Mouse (Mus musculus): Measurements from ENCODE around the gene Tmem39a. TPM values are rescaled to one million over a fixed set of nuclear protein-coding genes. Genes with fewer than 3 reads are reported as not detected.

Tmem39a gene
- polyA plus RNA-seq (2015; fragmentation: Nextera tagmentation; extraction: Ambion mirVana), result 90.8 and 103 TPM in 2 replicates

- WGBS, result 79% methylated on average over 3 of the region's 3 CpGs
- no peak for ATAC-seq (ENCODE audit: insufficient read depth, low FRiP score, low read depth)
- no peaks in the 10 kb centered on the region for H3K36me3 ChIP-seq
- H3K4me2 ChIP-seq, result no peak within 1 kb of the TSS
- H3K4me3 ChIP-seq (replicated peaks), result no peak within 1 kb of the TSS
- no peaks in the 10 kb centered on the region for H3K4me1 ChIP-seq
- H3K27me3 ChIP-seq (replicated peaks), result peaks cover 8% of the 10 kb centered on the region; the same call in 1 of the 2 replicates
- no peak within 1 kb of the TSS for H3K27ac ChIP-seq
- H3K9me3 ChIP-seq, result no peaks in the 10 kb centered on the region
- H3K9ac ChIP-seq, result no peak within 1 kb of the TSS
Measured at GRCm38 (mm10) chr16:38558221-38558748, at the start of gene Tmem39a. Gene Tmem39a (plus strand): TSS chr16:38558698.

DNA sequence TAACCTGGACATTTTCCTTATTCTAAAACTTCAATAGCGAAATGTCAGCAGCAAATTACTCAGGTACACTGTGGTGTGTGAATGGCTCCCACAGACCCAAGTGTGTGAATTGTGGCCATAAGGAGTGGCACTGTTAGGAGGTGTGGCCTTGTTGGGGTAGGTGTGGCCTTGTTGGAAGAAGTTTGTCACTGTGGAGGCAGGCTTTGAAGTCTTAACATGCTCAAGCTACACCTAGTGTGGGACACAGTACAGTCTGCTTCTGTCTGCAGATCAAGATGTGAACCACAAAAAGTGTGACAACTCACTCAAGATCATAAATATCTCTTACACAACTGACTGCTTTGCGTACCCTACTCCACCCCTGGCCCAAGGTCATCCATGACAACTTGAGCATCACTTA is 47.7 kb upstream of the Tmem39a start:
- ATAC-seq (ENCODE audit: insufficient read depth, low FRiP score, low read depth), result no peak
- Histone ChIP-seq H3K36me3 (peaks cover 19% of the 10 kb centered on the region; the same call in 1 of the 2 replicates), H3K27ac (no peak overlapping the region), H3K4me3 (replicated peaks) (no peak overlapping the region), H3K9me3 (no peaks in the 10 kb centered on the region), H3K9ac (no peak overlapping the region), H3K4me2 (no peak overlapping the region), H3K27me3 (replicated peaks) (no peaks in the 10 kb centered on the region), H3K4me1 (no peaks in the 10 kb centered on the region)
- 96% methylated on average over 2 of the region's 2 CpGs for WGBS

- no peak overlapping the region for H3K9ac ChIP-seq
- no peak overlapping the region for H3K27ac ChIP-seq
- ATAC-seq (ENCODE audit: insufficient read depth, low FRiP score, low read depth), result no peak
- H3K4me3 ChIP-seq (replicated peaks), result no peak overlapping the region
- H3K27me3 ChIP-seq (replicated peaks), result no peaks in the 10 kb centered on the region
- 0 out of 2 replicates have a peak, but pooled peaks cover 5% of the 10 kb centered on the region for H3K4me1 ChIP-seq
- no peak overlapping the region for H3K4me2 ChIP-seq
- WGBS, result 97% methylated on average over 2 of the region's 2 CpGs
- H3K36me3 ChIP-seq, result peaks cover 10% of the 10 kb centered on the region
- H3K9me3 ChIP-seq, result no peaks in the 10 kb centered on the region
Measured at GRCm38 (mm10) chr16:38519140-38519539, 39.4 kb upstream of the Tmem39a start.

DNA sequence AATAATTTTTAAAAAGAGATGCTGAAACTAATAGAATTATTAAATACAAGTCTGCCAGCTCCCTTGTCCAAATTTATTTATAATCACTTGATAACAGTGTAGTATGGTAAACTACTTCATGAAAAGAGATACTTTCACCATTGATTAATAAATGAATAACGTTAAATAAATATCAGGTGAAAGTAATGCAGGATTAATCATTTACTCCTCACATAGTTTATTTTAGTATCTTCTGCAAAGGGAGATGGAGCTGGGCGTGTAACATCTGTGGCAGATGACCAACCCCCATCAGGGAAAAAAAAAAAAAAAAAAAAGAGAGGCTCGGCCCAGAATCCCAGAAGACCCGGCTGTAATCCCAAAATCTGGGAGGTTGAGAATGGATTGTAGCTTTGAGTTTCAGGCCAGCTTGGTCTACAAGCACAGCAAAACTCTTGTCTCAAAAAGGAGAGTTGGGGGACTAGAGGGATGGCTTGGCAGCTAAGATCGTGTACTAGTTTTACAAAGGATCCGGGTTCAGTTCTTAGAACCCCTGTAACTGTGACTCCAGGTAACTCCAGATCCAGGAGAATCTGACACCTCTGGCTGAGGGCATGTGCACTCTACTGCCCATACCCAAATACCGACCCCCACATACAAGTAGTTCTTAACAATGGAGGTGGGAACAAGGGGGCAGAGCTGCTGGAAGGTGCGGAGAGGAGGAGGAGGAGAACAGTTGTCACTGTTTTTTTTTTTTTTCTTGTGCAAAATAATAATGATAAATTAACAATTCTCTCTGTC is 37.1 kb upstream of the Tmem39a start:
- H3K27ac ChIP-seq, result no peak overlapping the region
- peak overlapping the region; percentile 64 for H3K4me2 ChIP-seq
- H3K36me3 ChIP-seq, result peaks cover 11% of the 10 kb centered on the region; the same call in 1 of the 2 replicates
- H3K27me3 ChIP-seq (replicated peaks), result no peaks in the 10 kb centered on the region
- 26% methylated on average over 8 of the region's 8 CpGs for WGBS
- no peak overlapping the region for H3K9ac ChIP-seq
- no peaks in the 10 kb centered on the region for H3K9me3 ChIP-seq
- no peak for ATAC-seq (ENCODE audit: insufficient read depth, low FRiP score, low read depth)
- 0 out of 2 replicates have a peak, but pooled peaks cover 5% of the 10 kb centered on the region for H3K4me1 ChIP-seq
- H3K4me3 ChIP-seq (replicated peaks), result peak overlapping the region; percentile 98

GRCm38 (mm10) chr16:38522129-38523084 is 36.1 kb upstream of the Tmem39a start, which contains the start of gene Timmdc1:
Gene Timmdc1 (minus strand): TSS chr16:38522663.
- H3K9me3 ChIP-seq, result no peaks in the 10 kb centered on the region
- H3K9ac ChIP-seq, result peak within 1 kb of the TSS; percentile 87
- H3K27ac ChIP-seq, result peak within 1 kb of the TSS; percentile 97
- H3K4me3 ChIP-seq (replicated peaks), result peak within 1 kb of the TSS; percentile 98
- under 1% methylated on average over 73 of the region's 73 CpGs for WGBS
- peak; percentile 98 for ATAC-seq (ENCODE audit: insufficient read depth, low FRiP score, low read depth)
- peak within 1 kb of the TSS; percentile 64 for H3K4me2 ChIP-seq
- 0 out of 2 replicates have a peak, but pooled peaks cover 5% of the 10 kb centered on the region for H3K4me1 ChIP-seq
- H3K27me3 ChIP-seq (replicated peaks), result no peaks in the 10 kb centered on the region
- H3K36me3 ChIP-seq, result 0 out of 2 replicates have a peak, but pooled peaks cover 8% of the 10 kb centered on the region

GRCm38 (mm10) chr16:38526264-38526663 is 32.2 kb upstream of the Tmem39a start:
- no peak overlapping the region for H3K4me3 ChIP-seq (replicated peaks)
- no peak overlapping the region for H3K4me2 ChIP-seq
- WGBS, result 82% methylated on average over 6 of the region's 6 CpGs
- no peaks in the 10 kb centered on the region for H3K27me3 ChIP-seq (replicated peaks)
- no peak overlapping the region for H3K27ac ChIP-seq
- no peak for ATAC-seq (ENCODE audit: insufficient read depth, low FRiP score, low read depth)
- H3K36me3 ChIP-seq, result peaks cover 23% of the 10 kb centered on the region
- no peak overlapping the region for H3K9ac ChIP-seq
- no peaks in the 10 kb centered on the region for H3K9me3 ChIP-seq
- H3K4me1 ChIP-seq, result 0 out of 2 replicates have a peak, but pooled peaks cover 5% of the 10 kb centered on the region

DNA sequence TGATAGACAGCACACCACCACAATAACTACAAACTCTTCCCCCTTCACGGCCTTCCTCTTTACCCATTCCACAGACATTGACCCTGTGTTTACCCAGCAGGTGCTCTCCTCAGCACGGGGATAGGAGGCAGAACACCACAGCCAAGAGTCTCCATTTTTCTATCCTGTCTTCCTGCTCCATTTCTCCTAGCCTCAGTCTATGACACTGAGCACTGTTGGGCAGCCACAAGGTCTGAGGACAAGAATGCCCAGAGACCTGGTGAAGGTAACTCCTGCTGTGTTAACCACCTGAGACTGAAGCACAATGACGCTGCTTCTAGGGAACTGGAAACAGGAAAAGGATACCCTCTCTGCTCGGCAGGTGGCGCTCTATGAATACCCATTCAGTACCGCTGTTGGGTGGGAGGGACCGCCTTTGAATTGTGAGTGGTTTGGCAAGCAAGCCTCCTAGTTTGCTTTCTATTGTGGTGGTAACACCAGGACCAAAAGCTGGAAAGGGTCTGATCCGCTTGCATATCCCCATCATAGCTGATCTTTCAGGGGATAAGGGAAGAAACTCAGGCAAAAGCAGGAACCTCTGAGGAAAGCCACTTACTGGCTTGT is 21.9 kb upstream of the Tmem39a start:
- no peaks in the 10 kb centered on the region for H3K27me3 ChIP-seq (replicated peaks)
- peaks cover 19% of the 10 kb centered on the region for H3K36me3 ChIP-seq
- H3K9me3 ChIP-seq, result no peaks in the 10 kb centered on the region
- H3K4me1 ChIP-seq, result no peaks in the 10 kb centered on the region
- no peak overlapping the region for H3K4me2 ChIP-seq
- peak; percentile 70 for ATAC-seq (ENCODE audit: insufficient read depth, low FRiP score, low read depth)
- 44% methylated on average over 8 of the region's 8 CpGs for WGBS
- H3K4me3 ChIP-seq (replicated peaks), result no peak overlapping the region
- no peak overlapping the region for H3K27ac ChIP-seq
- H3K9ac ChIP-seq, result no peak overlapping the region

DNA sequence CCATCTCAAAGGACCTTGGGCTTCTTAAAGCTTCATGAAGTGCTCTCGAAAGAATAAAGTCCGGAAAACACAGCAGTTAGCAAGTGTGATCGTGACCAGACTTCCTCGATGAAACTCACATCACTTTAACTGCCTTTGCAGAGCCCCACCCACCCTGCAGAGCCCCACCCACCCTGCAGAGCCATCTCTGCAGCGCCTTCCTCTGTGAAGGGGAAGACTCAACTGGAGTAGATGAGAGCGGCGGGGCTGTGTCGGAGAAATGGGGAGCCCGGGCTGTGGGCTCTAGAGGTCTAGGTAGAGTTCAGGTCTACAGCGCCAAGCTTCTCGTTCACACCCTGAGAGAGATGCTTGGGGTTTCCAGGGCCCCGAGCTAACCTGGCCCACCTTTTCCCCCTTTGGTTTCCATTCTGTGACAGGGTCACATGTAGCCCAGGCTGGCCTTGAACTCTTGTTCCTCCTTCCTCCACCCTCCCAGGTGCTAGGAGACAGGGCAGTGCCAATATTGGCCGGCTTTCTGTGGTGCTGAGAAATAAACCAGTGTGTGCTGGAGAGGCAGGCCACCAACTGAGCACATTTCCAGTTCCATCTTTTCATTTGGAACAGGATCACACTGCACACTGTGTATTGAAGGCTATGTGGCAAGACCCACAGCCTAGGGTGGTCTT is 19.6 kb upstream of the Tmem39a start:
- Histone ChIP-seq H3K27ac (no peak overlapping the region), H3K4me2 (no peak overlapping the region), H3K36me3 (peaks cover 19% of the 10 kb centered on the region), H3K9me3 (no peaks in the 10 kb centered on the region), H3K4me1 (no peaks in the 10 kb centered on the region), H3K9ac (no peak overlapping the region), H3K4me3 (replicated peaks) (no peak overlapping the region), H3K27me3 (replicated peaks) (no peaks in the 10 kb centered on the region)
- WGBS, result 85% methylated on average over 13 of the region's 13 CpGs
- no peak for ATAC-seq (ENCODE audit: insufficient read depth, low FRiP score, low read depth)

DNA sequence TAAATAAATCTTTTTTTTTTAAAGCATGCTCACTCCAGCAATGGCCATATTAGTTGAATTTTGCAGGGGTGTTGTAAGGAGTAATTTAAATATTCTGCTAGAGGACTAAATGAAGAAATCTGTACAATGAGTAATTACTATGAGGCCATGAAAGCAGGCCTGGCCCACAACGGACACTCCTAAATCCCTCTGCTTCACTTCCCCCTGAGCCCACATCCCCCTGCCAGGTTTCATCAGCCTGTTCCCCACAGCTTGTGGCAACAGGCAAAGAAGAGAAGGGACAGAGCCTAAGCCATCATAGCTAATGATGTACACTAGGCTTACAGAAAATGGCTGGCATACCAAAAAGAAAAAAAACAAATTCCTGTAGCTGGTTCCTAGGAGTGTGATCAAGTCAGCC is 10.5 kb upstream of the Tmem39a start:
- Histone ChIP-seq H3K27me3 (replicated peaks) (no peaks in the 10 kb centered on the region), H3K4me3 (replicated peaks) (no peak overlapping the region), H3K9me3 (no peaks in the 10 kb centered on the region), H3K36me3 (peaks cover 13% of the 10 kb centered on the region; the same call in 1 of the 2 replicates), H3K9ac (no peak overlapping the region), H3K27ac (no peak overlapping the region), H3K4me1 (0 out of 2 replicates have a peak, but pooled peaks cover 8% of the 10 kb centered on the region), H3K4me2 (no peak overlapping the region)
- no peak for ATAC-seq (ENCODE audit: insufficient read depth, low FRiP score, low read depth)
- 92% methylated on average over 1 of the region's 1 CpGs for WGBS

DNA sequence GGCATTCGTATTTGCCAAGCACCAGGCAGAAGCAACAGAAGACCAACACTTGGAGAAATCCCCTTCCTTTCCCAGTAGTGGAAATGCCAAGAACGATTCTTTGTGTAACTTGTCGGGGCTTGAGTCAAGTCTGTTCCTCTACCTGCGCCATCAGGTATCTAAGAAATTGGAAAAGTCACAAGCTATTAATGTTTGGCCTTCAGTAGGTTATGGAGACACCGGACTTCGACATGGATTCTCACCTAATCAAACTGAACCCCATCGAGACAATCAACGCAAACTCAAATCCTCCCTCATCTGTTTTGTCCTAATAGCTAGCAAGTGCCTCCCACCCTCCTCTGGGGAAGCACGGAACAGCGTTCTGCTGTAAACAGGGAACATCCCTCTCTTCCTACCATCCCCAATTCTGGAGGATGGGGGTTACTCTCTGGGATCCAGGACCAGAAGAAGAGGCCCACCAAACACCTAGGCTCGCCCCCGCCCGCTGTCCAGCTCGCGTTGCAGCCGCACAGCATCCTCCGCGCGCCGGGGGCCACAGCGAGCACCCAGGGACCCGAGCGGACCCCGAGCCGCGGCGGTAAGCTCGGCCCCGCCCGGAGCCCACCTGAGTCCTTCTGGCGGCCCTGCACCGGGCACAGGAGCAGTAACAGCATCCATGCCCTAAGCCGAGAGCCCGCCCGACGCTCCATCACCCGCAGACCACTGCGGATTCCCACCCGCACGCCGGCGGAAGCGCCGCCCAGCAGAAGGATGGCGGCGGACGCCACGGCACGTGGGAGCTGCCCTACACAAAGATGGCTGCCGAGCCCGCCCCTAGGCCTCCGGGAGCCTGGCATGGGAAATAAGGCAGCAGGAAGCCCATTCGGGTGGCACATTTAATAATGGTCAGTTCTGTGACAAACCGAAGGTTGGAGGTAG is 8.8 kb upstream of the Tmem39a start, which contains the start of gene Poglut1:
Gene Poglut1, minus strand, starts transcription at position 780 of the 918 bp plus-strand sequence.
- 0 out of 2 replicates have a peak, but pooled peaks cover 8% of the 10 kb centered on the region for H3K4me1 ChIP-seq
- WGBS, result 2% methylated on average over 54 of the region's 54 CpGs

More for the DNA sequence above, 8.8 kb upstream of the Tmem39a start, which contains the start of gene Poglut1:
- H3K9ac ChIP-seq, result peak within 1 kb of the TSS; percentile 86
- no peak within 1 kb of the TSS for H3K27ac ChIP-seq
- peak within 1 kb of the TSS; percentile 96 for H3K4me3 ChIP-seq (replicated peaks)
- H3K9me3 ChIP-seq, result no peaks in the 10 kb centered on the region
- H3K4me2 ChIP-seq, result peak within 1 kb of the TSS; percentile 91
- ATAC-seq (ENCODE audit: insufficient read depth, low FRiP score, low read depth), result peak; percentile 88
- 0 out of 2 replicates have a peak, but pooled peaks cover 2% of the 10 kb centered on the region for H3K27me3 ChIP-seq (replicated peaks)
- peaks cover 12% of the 10 kb centered on the region; the same call in 1 of the 2 replicates for H3K36me3 ChIP-seq

Measured in stomach, embryonic 15.5 days (tissue).